Mouse (Mus musculus): ENCODE results near the gene Faap20.
A peak's percentile ranks its signal among the peaks of the same experiment; 100 is the strongest.

Gene Faap20

DNA sequence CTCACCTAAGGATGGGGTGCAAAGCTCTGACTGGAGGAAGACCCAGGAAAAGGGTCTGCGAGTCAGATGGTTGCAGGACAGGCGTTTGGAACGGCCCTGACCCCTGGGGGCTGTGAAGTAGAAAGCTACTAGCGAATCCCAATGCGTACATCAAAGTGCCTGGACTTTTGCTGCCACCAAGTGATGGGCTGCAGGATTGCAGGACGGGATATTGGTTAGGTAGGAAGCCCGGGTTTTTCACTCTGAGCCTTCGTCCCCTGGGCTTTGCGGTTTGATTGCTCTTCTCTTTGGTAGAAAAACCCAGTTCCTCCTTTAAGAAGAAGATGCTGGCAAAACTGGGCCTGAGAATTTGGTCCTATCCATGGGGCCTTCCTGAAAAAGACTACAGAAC lies 350 bp upstream of the Faap20 start:
- peak; percentile 95 to 96 for DNase-seq

DNA sequence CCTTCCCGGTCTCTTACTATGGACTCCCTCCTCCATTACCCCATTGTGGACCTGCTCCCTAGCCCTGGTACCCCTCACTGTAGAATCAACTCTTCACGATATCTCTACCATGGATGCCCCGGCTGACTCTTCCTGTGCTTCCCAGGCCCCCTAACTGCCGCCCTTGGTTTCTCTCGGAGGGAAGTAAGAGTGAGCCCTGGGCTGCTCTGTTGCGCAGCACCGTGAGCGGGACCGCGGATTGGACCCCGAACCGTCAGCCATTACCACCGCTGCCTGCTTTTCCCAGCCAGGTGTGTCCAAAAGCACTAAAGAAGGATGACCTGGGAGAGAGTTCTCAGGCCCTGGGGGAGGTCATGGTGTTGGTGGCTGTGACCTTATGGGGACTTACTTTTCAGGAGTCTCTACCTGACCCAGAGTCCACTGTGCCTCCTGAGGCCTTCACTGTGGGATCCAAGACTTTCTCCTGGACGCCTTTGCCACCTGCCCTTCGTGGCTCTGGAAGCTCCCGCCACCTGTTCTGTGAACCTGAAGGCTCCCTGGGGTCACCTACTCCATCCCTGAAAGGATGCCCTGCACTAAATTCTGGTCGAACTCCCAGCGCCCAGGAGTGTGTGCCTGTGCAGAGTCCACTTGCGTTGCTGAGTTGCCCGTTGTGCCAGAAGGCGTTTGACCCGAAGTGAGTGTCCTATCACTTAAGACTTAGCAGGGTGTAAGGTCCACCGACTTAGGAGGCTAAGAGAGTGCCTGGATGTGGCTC lies 937 bp downstream of the Faap20 start:
- peak; percentile 78 to 81 for DNase-seq

DNA sequence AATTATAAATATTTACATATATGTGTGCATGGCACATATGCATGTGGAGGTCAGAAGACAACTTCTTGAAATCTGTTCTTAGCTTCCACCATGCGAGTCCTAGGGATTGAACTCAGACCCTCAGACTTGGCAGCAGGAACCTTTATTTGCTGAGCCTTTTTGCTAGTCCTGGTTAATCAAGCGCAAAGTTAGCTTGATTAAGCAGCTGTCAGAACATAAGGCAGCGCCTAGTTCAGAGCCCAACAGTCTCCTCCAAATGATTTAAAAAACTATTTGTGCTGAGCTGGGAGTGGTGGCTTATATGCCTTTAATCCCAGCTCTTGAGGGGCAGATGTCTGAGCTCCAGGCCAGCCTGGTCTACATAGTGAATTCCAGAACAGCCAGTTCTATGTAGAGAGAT lies 1.5 kb downstream of the Faap20 start:
- DNase-seq: no peak

DNA sequence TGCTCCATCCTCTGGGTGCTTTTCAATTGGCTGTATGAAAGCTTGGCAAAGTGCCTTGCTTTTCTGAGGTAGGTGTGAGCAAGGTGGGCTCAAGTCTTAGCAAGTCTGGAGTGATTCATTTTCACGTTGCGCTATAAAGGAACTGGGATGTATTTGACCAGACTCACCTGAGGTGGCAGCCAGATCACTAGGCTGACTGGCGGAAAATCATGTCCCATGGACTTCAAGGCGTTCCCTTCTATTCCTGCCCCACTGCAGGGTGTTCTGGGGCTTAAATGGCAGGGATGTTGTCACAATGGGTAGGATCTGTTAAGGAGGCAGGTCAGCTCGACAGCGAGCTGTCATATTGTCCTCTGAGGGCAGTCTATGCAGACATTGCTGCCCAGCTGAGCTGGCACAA lies 2.7 kb downstream of the Faap20 start:
- DNase-seq: no peak

DNA sequence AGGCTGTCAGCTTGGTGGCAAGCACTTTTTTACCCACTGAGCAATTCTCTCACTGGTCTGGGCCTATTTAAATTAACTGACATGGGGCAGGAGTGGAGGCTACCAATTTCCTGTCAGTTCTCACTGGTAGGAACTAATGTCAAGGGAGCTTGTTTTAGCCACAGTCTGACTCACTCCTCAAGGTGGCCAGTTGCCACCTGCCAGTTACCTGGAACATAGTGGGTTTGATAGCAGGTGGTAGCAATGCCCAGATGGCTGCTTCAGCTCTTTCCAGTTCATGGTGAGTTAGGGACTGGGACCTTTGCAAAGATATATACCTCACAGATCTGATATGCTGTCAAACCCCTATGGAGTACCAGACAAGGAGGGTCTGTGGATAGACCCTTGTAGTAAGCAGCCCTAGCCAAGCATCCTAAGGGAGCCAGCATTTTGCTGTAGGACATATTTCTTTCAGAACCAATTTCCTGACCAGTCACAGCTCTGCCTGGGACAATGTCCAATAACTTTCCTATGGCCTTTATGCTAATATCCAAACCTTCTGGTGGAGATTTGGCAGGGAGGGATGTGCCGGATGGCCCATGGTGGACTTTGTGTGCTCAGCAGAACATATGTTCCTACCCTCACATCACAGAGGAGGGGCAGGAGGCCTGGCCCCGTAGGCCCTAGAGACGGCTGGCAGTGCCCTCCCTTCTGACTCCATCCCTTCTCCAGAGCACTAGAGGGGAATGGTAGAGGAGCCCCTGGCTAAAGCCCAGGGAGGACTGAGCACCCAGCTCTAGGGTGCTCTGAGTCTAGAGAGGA lies 15.1 kb downstream of the Faap20 start:
- no peak for DNase-seq

DNA sequence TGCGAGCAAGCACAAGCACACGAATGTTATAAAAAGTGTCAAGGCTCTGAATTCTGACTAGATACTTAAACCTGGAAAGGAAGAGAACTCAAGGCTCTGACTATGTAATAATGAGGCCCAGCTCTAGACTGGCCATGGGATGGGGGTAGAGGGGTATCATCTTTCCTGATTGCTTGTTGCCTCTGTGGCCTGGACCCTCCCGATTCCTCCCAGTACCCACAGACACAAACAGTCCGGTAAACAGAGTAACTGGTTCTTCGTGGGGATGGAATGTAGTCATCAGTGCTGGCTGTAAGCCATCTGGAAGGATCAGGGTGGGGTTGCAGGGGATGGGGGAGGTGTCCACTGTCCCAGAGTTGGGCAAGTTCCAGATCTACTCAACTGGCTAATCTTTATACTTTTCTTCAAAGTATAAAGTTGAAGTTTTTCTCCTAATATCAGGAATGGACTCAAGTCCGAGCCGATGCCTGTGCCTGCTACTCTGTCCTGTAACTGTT lies 17.5 kb downstream of the Faap20 start:
- peak; percentile 28 to 30 for DNase-seq

DNA sequence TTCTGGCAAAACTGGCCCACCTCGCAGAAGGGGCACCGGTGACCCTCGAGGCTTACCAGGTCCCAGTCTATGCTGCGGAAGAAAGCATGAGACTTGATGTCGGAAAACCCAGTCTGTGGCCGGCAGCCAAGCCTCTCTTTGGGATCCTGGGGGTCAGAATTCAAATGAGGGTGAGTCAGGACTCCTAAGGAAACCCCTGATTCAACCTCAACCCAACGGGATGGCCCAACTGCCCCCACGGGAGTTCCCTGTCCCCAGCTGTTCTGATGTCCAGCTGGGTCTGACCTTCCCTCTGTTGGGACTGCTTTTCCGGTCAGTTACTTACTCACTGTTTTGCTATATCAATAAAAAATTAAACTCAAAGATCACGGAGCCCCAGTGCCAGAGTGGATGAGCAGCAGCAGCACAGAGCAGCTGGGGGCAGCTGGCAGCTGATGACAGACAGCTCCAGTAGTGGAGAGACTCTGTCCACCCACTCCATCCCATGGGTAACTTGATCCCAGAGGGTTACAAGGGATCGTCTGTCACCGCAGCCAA lies 18.1 kb downstream of the Faap20 start:
- DNase-seq: peak; percentile 25 to 52

DNA sequence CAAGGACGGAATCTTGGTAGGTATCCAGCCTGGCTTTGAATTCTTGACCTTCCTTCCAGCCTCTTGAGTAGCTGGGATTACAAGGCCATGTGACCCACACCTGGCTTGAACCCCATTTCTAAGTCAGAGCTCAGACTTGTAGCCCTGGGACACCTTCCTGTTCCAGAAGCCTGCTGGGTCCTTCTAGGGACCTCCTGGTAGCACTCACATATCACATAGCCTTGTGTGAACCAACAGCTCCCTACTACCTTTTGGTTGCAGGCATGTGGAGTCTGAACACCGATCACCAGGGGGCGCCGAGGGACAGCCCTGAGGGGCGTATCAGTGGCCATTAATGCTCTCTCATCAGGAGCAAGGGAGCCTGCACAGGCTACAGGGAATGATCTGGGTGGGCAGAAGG lies 18.8 kb downstream of the Faap20 start:
- peak; percentile 67 to 89 for DNase-seq

DNA sequence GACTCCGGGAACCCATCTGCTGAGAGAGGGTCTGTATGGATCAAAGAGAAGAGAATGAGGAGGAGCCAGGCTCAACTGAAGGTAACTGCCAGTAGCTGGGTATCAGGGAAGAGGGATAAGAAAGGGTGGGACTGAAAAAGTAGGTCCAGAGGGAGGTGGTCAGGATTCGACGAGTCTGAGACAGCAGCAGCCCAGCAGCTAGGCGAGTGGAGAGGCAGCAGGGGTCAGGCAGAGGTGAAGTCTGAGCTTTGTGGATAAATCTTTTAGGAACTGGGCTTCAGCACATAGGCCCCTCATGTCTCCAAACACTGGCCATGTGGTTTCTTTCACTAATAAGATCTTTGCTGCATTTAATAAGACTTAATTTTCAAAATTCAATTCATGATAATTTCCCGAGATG lies 24.8 kb downstream of the Faap20 start:
- DNase-seq: no peak

DNA sequence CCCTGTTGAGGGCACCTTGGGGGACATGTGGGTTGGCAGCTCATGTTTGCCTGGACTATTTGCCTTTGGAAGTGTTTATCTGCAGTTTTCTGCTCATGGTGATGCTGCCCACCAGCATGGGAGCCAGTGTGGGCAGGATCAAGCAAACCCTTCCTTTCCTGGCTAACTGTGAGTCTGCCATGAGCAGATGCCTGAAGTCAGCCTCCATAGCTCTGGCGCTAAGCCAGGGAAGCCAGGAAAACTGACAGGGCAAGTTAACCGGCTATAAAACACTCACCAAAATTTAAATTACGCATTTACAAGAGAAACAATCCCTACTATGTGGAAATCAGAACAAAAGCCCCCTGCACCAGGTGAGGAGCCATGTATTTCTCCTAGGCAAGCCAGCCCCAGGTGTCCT lies 25.2 kb downstream of the Faap20 start:
- DNase-seq: no peak

DNA sequence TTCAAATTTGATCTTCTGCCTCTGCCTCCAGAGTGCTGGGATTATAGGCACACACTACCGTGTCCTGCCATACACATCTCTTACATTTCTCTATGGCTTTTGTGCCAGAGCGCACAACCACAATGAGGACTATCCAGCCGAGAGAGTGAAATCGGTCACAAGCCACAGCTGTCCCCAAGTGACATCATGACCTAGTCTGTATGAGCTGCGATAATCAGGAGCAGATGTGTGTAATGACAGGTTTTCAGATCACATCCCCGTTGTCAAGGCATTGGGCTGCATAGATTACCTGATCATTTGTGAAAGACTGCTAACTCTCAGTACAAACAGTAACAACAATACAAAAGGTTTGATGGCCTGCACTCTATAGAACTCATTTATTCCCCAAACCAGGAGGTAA lies 28.4 kb downstream of the Faap20 start:
- no peak for DNase-seq

DNA sequence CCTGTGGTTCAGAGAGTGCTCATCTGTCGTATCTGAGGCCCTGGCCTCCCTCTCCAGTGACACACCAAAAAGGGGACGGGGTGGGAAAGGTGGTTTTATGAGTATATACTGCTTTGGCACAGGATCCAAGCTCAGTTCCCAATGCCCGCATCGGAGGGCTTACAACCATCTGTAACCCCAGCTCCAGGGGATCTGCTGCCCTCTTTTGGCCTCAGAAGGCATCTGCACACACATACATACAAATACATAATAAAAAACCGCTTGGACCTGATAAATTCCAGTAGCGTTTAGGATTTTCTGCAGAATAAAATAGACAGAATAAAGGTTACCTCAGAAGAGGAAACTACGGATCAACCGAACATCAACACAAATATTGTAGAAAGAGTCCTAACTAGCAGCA lies 29.5 kb downstream of the Faap20 start:
- no peak for DNase-seq

DNA sequence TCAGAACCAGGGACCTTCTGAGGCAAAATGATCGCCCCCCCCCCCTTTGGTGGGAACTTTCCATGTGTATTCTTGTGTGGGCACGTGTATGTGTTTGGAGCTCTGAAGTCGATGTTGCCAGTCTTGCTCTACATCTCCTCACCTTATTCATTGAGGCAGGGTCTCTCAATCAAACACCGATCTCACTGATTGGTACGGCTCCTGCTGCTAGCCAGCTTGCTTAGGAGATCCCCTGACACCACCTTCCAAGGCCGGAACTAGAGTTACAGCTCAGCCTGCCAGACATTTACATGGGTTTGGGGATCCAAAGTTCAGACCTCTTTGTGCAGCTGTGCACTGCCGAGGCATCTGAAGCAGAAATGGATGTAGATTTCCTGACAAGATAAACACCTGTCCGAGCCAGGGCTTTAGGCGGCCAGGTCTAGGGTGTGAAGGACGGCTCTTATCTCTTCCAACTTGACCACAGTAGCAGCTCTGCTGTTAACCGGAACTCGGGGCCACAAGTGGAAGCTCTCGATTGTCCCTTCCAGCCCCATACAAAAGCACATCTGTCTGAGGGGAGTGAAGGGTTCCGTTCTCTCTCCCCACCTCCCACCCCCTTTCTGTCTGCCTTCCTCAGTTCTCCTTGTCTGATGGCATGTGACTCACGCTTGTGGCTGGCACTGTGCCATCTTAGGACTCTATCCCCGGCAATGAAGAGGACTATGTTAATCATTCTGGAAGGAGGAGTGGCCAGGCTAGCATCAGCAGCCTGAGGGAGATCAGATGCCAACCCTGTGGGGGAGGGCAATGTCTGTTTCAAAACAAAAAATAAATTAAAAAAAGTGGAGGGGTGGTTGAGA lies 30.5 kb downstream of the Faap20 start:
- DNase-seq: peak; percentile 72 to 73

DNA sequence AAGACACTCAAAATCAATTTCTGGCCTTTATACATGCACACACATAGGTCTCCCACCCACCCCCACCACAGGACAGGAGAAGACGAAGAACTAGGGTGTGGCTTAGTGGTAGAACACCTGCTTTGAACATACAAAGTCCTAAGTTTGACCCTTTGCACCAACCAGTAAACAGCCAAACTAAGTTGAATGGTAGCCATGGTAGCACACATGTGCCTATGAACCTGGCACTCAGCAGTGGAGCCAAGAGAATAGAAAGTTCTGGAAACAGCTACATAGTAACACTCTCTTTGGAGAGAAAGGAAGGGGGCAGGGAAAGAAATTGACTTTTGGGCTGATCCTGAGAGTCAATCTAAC lies 31.1 kb downstream of the Faap20 start:
- peak; percentile 19 to 42 for DNase-seq

DNA sequence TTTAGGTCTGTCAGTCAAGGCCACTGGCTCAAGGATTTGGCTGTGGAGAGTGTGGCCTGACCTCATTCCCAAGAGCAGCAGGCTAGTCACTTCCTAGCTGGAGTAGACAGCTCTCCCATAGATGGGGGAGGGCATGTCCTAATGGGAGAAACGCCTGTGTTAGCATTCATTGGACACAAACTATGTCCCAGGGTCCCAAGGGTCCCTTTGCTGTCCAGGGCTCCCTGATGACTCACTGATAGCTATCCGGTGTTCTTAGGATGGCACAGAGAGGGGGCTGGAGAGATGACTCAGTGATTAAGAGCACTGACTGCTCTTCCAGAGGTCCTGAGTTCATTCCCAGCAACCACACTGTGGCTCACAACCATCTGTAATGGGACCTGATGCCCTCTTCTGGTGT lies 31.6 kb downstream of the Faap20 start:
- no peak for DNase-seq

DNA sequence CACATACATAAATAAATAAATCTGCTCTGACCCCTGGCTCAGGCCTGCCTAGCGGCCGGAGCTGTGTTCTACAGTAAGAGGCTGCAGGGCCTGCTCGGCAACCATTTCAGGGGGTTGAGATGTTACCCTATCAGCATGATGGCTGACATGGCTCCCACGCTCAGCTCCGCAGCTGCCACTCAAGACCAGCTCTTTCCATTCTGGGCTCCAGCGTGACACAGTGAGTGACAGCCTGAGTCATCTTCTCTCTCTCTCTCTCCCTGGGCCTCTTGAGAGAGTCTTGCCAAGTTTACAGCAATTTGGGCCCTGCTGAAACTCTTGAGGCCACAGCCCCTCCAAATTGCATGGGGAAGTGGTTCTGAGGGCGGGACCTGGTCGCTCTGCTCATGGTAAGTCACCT lies 32.0 kb downstream of the Faap20 start:
- DNase-seq: no peak

DNA sequence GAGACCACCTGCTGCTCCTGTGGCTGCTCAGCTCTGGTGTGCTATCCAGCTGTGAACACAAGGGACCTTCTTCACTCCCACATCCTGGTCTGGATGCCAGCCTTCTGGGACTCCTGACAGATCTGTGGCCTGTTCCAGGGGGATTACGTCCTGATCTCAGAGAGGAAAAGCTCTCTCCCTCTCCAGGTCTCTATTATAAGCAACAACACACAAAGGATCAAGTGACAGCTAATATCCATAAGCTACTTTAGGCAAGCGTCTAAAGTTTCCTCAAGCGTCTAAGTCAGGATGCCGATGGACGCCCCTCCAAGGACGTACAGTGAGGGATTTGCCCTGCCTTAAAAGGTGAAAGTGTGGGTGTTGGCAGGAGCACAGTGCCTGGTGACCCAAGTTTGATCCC lies 32.6 kb downstream of the Faap20 start:
- DNase-seq: no peak

DNA sequence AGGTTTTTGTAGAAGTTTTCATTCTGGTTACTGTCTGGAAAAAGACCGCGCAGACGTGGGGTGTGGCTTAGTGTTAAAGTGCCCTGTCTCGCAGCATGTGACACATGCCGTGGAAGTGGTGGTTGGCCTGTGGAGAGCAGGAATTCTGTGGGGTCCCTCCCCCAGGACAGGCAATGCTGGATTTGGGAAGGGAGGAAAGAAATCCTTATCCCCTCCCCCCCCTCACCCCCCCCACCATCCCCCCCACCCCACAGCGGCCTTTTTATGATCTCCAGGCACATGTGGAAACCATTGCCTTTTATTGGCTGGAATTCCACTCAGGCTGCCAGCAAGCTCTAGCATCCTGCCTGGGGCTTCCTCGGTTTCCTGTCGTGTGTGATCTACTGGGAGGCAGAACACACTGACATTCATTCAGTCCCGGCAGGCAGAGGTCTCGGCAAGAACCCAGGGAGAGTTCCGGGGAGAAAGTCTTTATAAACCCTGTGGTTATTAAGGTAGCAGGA lies 33.5 kb downstream of the Faap20 start:
- DNase-seq: peak; percentile 33 to 45

DNA sequence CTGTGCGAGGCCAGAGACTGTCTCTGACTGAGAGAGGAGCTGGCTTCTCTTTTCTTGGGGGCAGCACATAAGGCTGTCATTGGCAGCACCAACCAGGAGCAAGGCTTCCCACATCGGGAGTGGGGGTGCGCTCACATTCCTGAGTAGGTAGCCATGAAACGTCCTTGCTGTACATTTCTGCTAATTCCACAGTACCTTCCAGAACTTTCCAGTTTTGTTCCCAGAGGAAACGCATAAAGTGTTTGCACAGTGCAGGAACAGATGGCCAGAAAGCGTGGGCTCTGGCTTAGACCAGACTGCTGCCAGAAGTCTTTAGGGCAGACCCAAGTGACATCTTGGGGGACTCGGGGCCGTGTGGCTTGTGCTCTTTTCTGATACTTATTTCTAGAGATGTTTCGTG lies 34.0 kb downstream of the Faap20 start:
- DNase-seq: no peak

DNA sequence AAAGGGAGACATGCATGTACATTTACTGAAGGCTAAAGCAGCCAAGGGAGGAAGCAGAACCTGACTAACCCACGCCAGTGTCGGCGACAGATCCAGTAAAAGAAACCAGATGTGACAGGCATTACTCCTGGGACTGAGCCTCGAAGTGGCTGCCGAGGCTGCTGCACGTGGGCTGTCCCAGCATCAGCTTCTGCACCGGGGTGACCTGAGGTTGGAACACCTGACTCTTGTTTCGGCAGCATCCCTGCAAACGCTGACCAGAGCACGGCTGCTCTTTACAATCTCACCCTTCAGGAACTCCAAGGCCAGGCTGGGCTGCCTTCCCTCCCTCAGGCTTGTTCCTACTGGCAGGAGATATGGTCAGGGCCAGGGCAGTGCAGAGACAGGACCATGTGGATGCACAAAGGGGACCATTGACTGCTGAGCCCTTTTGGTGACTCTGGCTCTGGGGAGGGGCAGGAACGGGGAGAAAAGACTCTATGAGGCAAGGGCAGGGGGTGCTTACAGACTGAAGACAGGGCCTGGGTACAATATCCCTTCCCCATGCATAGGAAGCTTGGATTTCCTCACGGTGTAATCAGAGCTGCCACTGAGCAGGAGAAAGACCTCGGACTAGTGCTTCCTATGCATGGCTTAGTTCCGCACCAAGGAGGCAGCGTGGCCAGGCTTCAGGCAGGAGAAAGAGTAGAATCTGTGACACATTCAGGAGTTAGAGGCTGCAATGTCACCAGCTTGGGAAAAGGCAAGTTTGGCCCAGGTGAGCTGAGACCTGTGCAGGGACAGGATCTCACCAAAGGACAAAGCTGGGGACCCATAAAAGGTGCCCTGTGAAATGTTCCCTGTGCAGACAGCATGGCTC lies 35.1 kb downstream of the Faap20 start:
- DNase-seq: no peak

DNA sequence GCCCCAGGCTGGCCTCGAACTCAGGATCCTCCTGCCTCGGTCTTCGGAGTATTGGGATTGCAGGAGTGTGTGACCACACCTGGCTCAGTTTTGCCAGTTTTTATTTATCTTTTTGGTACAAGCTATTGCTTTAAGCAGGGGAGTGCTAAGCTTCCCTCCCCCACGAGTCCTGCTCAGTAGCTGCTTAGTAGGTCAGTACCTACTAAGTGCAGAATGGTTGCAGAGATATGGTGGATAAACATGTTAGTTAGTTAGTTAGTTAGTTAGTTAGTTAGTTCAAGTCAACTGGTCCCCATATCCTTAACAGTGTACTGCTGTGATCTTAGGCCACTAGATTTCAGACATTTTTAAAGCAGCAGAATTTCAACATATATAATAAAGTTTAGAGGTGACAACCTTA lies 36.5 kb downstream of the Faap20 start:
- no peak for DNase-seq

DNA sequence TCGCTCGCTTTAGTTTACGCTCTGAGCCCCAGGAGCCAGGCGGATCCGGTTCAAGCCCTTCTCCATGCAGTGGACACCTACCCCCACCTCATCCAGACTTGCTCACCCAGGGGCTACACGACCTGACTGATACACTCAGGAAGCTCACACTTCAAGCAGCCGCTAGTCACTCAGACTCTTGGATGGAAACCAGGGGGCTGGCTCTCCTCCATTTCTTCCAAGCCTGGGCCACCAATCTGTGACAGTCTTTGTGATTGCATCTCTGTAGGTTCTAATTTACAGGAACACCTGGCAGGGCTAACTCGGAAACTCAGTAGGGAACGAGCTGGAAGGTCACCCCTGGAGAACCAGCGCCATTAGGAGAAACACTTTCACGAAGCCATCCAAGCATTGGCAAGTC lies 38.1 kb downstream of the Faap20 start:
- DNase-seq: no peak

All from kidney, postnatal 36 days (tissue).